Mouse (Mus musculus): ENCODE data around the gene Jmjd8. TPM values are rescaled to one million over a fixed set of nuclear protein-coding genes. Genes with fewer than 3 reads are reported as not detected.

The Jmjd8 gene
- polyA plus RNA-seq, 1 experiment from 2014 or later = 69.5 TPM

- Histone ChIP-seq H3K9me3 (no peaks in the 10 kb centered on the region), H3K27ac (peak overlapping the region; percentile 73), H3K36me3 (replicated peaks) (peaks cover 52% of the 10 kb centered on the region), H3K4me2 (peak overlapping the region; percentile 72), H3K4me3 (replicated peaks) (peak overlapping the region; percentile 38), H3K4me1 (peaks cover 59% of the 10 kb centered on the region), H3K9ac (peak overlapping the region; percentile 64), H3K27me3 (no peaks in the 10 kb centered on the region)
- 29% methylated on average over 18 of the region's 23 CpGs for WGBS
- ATAC-seq (ENCODE audit: low FRiP score) = no peak
Observed at GRCm38 (mm10) chr17:25836397-25837075, 7.9 kb downstream of the Jmjd8 start.

- 1% methylated on average over 27 of the region's 29 CpGs for WGBS
- no peaks in the 10 kb centered on the region for H3K9me3 ChIP-seq
- H3K27me3 ChIP-seq = no peaks in the 10 kb centered on the region
- H3K4me3 ChIP-seq (replicated peaks) = peak within 1 kb of the TSS; percentile 38
- peak within 1 kb of the TSS; percentile 72 for H3K4me2 ChIP-seq
- peaks cover 54% of the 10 kb centered on the region for H3K4me1 ChIP-seq
- peak within 1 kb of the TSS; percentile 73 for H3K27ac ChIP-seq
- peak within 1 kb of the TSS; percentile 64 for H3K9ac ChIP-seq
- ATAC-seq (ENCODE audit: low FRiP score) = peak; percentile 37; the same call in 1 of the 2 replicates
- peaks cover 53% of the 10 kb centered on the region for H3K36me3 ChIP-seq (replicated peaks)
Observed at GRCm38 (mm10) chr17:25837076-25837410, 8.4 kb downstream of the Jmjd8 start, which contains the start of gene Rhbdl1. Gene Rhbdl1, minus strand, starts transcription at chr17:25837295.

GRCm38 (mm10) chr17:25837533-25837932 lies 8.9 kb downstream of the Jmjd8 start:
- WGBS = 40% methylated on average over 3 of the region's 3 CpGs
- ATAC-seq (ENCODE audit: low FRiP score) = no peak
- Histone ChIP-seq H3K4me1 (peaks cover 51% of the 10 kb centered on the region), H3K9ac (peak overlapping the region; percentile 64; the same call in 1 of the 2 replicates), H3K27me3 (no peaks in the 10 kb centered on the region), H3K36me3 (replicated peaks) (peaks cover 58% of the 10 kb centered on the region), H3K9me3 (no peaks in the 10 kb centered on the region), H3K4me2 (peak overlapping the region; percentile 72), H3K4me3 (replicated peaks) (no peak overlapping the region), H3K27ac (peak overlapping the region; percentile 73)

- WGBS = 83% methylated on average over 4 of the region's 4 CpGs
- Histone ChIP-seq H3K9ac (no peak overlapping the region), H3K36me3 (replicated peaks) (peaks cover 58% of the 10 kb centered on the region), H3K27ac (no peak overlapping the region), H3K9me3 (no peaks in the 10 kb centered on the region), H3K4me3 (replicated peaks) (no peak overlapping the region), H3K4me2 (no peak overlapping the region), H3K27me3 (no peaks in the 10 kb centered on the region), H3K4me1 (peaks cover 57% of the 10 kb centered on the region)
- no peak for ATAC-seq (ENCODE audit: low FRiP score)
Observed at GRCm38 (mm10) chr17:25838904-25839303, 10.2 kb downstream of the Jmjd8 start.

GRCm38 (mm10) chr17:25839455-25840235 lies 11.0 kb downstream of the Jmjd8 start:
- H3K9ac ChIP-seq = no peak overlapping the region
- no peak overlapping the region for H3K4me2 ChIP-seq
- H3K4me1 ChIP-seq = peaks cover 52% of the 10 kb centered on the region
- H3K4me3 ChIP-seq (replicated peaks) = no peak overlapping the region
- H3K27ac ChIP-seq = no peak overlapping the region
- H3K27me3 ChIP-seq = no peaks in the 10 kb centered on the region
- WGBS = 89% methylated on average over 14 of the region's 14 CpGs
- peaks cover 57% of the 10 kb centered on the region for H3K36me3 ChIP-seq (replicated peaks)
- ATAC-seq (ENCODE audit: low FRiP score) = no peak
- H3K9me3 ChIP-seq = no peaks in the 10 kb centered on the region

- Histone ChIP-seq H3K36me3 (replicated peaks) (peaks cover 51% of the 10 kb centered on the region), H3K4me2 (no peak overlapping the region), H3K9me3 (no peaks in the 10 kb centered on the region), H3K4me3 (replicated peaks) (no peak overlapping the region), H3K27me3 (no peaks in the 10 kb centered on the region), H3K27ac (no peak overlapping the region), H3K4me1 (peaks cover 48% of the 10 kb centered on the region), H3K9ac (no peak overlapping the region)
- 95% methylated on average over 6 of the region's 6 CpGs for WGBS
- no peak for ATAC-seq (ENCODE audit: low FRiP score)
Observed at GRCm38 (mm10) chr17:25840519-25840918, 11.9 kb downstream of the Jmjd8 start.

- H3K4me2 ChIP-seq = no peak within 1 kb of the TSS
- no peak for ATAC-seq (ENCODE audit: low FRiP score)
- WGBS = 94% methylated on average over 22 of the region's 22 CpGs
- H3K4me3 ChIP-seq (replicated peaks) = no peak within 1 kb of the TSS
- H3K9ac ChIP-seq = no peak within 1 kb of the TSS
- H3K27ac ChIP-seq = no peak within 1 kb of the TSS
- peaks cover 40% of the 10 kb centered on the region for H3K4me1 ChIP-seq
- no peaks in the 10 kb centered on the region for H3K9me3 ChIP-seq
- peaks cover 59% of the 10 kb centered on the region for H3K36me3 ChIP-seq (replicated peaks)
- H3K27me3 ChIP-seq = no peaks in the 10 kb centered on the region
Observed at GRCm38 (mm10) chr17:25841117-25841880, 12.6 kb downstream of the Jmjd8 start, which contains the start of gene Gm20683. Gene Gm20683, minus strand, starts transcription at chr17:25841763.

- no peak for ATAC-seq (ENCODE audit: low FRiP score)
- Histone ChIP-seq H3K9ac (no peak overlapping the region), H3K9me3 (no peaks in the 10 kb centered on the region), H3K36me3 (replicated peaks) (peaks cover 66% of the 10 kb centered on the region), H3K27me3 (no peaks in the 10 kb centered on the region), H3K27ac (no peak overlapping the region), H3K4me1 (peaks cover 28% of the 10 kb centered on the region), H3K4me2 (no peak overlapping the region), H3K4me3 (replicated peaks) (no peak overlapping the region)
- 90% methylated on average over 3 of the region's 3 CpGs for WGBS
Observed at GRCm38 (mm10) chr17:25842509-25842908, 13.8 kb downstream of the Jmjd8 start.

GRCm38 (mm10) chr17:25843122-25843521 lies 14.5 kb downstream of the Jmjd8 start:
- Histone ChIP-seq H3K36me3 (replicated peaks) (peaks cover 67% of the 10 kb centered on the region), H3K9me3 (no peaks in the 10 kb centered on the region), H3K27me3 (no peaks in the 10 kb centered on the region), H3K4me3 (replicated peaks) (peak overlapping the region; percentile 93), H3K27ac (no peak overlapping the region), H3K4me1 (peaks cover 22% of the 10 kb centered on the region), H3K9ac (peak overlapping the region; percentile 80), H3K4me2 (peak overlapping the region; percentile 93)
- WGBS = 94% methylated on average over 4 of the region's 4 CpGs
- ATAC-seq (ENCODE audit: low FRiP score) = no peak

- peaks cover 68% of the 10 kb centered on the region for H3K36me3 ChIP-seq (replicated peaks)
- H3K9me3 ChIP-seq = no peaks in the 10 kb centered on the region
- ATAC-seq (ENCODE audit: low FRiP score) = peak; percentile 40; the same call in 1 of the 2 replicates
- H3K27me3 ChIP-seq = no peaks in the 10 kb centered on the region
- peak overlapping the region; percentile 80 for H3K9ac ChIP-seq
- H3K27ac ChIP-seq = peak overlapping the region; percentile 80
- WGBS = 4% methylated on average over 38 of the region's 38 CpGs
- H3K4me3 ChIP-seq (replicated peaks) = peak overlapping the region; percentile 93
- H3K4me2 ChIP-seq = peak overlapping the region; percentile 93
- peaks cover 19% of the 10 kb centered on the region for H3K4me1 ChIP-seq
Observed at GRCm38 (mm10) chr17:25843636-25844395, 15.1 kb downstream of the Jmjd8 start.

GRCm38 (mm10) chr17:25844396-25844901 lies 15.8 kb downstream of the Jmjd8 start, which contains the start of gene Rhot2:
Gene Rhot2, minus strand, starts transcription at chr17:25844851.
- Histone ChIP-seq H3K4me3 (replicated peaks) (peak within 1 kb of the TSS; percentile 93), H3K9ac (peak within 1 kb of the TSS; percentile 80), H3K27ac (peak within 1 kb of the TSS; percentile 80), H3K36me3 (replicated peaks) (peaks cover 68% of the 10 kb centered on the region), H3K9me3 (no peaks in the 10 kb centered on the region), H3K4me1 (peaks cover 19% of the 10 kb centered on the region), H3K27me3 (no peaks in the 10 kb centered on the region), H3K4me2 (peak within 1 kb of the TSS; percentile 93)
- under 1% methylated on average over 21 of the region's 21 CpGs for WGBS
- peak; percentile 96 for ATAC-seq (ENCODE audit: low FRiP score)

All from forebrain, embryonic 12.5 days (tissue).